Comparison of ENCODE assay signal across 20 mouse cellular contexts in the genomic region with DNA sequence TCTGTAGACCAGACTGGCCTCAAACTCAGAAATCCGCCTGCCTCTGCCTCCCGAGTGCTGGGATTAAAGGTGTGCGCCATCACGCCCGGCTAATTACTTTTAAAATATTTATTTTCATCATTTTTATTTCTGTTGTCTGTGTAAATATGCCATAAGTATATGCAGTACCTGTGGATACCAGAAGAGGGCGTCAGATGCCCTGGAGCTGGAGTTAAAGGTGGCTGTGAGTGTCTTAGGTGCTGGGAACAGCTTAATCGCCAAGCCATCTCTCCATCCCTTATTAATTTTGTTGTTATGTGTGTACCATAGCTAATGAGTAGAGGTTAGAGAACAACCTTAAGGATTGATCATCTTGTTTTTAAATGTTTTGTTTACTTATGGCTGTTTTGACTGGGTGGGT. TPM values are rescaled to one million over a fixed set of nuclear protein-coding genes. Genes with fewer than 3 reads are reported as not detected.
DNase-seq lines count a peak whose midpoint lies in the region; ATAC-seq and TF ChIP-seq lines count a peak whose summit lies in the region.
"Had no signal": no experiment of that assay in that cellular context is flagged by ENCODE, and none has a peak within 500 bp of the region (broad histone marks: within the 10 kb centered on the region; RNA-seq: fewer than 3 reads in every experiment).

No protein-coding gene starts in this region.

- H3K9ac ChIP-seq in heart, postnatal 0 days (replicated peaks; ENCODE audit: low read depth, low read length) = no peak overlapping the region
- H3K9ac ChIP-seq in liver, adult 2 months (ENCODE audit: low read depth, low read length) = no peak overlapping the region
- no peak overlapping the region for H3K9ac ChIP-seq in liver, embryonic 11.5 days (ENCODE audit: low read depth, low read length)
- no peak overlapping the region for H3K9ac ChIP-seq in forebrain, embryonic 13.5 days
- H3K9ac ChIP-seq: embryonic facial prominence, embryonic 15.5 days; heart, embryonic 13.5 days; midbrain, embryonic 13.5 days had no signal

- no peaks in the 10 kb centered on the region for H3K27me3 ChIP-seq in heart, postnatal 0 days (ENCODE audit: control insufficient read depth, insufficient read depth, low read length)
- no peaks in the 10 kb centered on the region for H3K27me3 ChIP-seq in liver, adult 2 months (ENCODE audit: control insufficient read depth, insufficient read depth, low read length)
- no peaks in the 10 kb centered on the region for H3K27me3 ChIP-seq in liver, embryonic 11.5 days (replicated peaks; ENCODE audit: control insufficient read depth, insufficient read depth, low read length)
- peaks cover 36% of the 10 kb centered on the region for H3K27me3 ChIP-seq in E14TG2a.4 (ENCODE audit: insufficient read depth, low read length)
- H3K27me3 ChIP-seq in forebrain, embryonic 13.5 days = no peaks in the 10 kb centered on the region
- H3K27me3 ChIP-seq: embryonic facial prominence, embryonic 15.5 days; midbrain, embryonic 13.5 days had no signal

- no peak overlapping the region for H3K4me3 ChIP-seq in heart, postnatal 0 days (ENCODE audit: low read depth, low read length)
- no peak overlapping the region for H3K4me3 ChIP-seq in liver, adult 2 months (ENCODE audit: insufficient read depth, low read depth, low read length)
- H3K4me3 ChIP-seq in liver, embryonic 11.5 days (ENCODE audit: low read depth, low read length) = no peak overlapping the region
- H3K4me3 ChIP-seq in E14TG2a.4 (replicated peaks; ENCODE audit: low read length) = no peak overlapping the region
- H3K4me3 ChIP-seq in forebrain, embryonic 13.5 days = no peak overlapping the region
- H3K4me3 ChIP-seq: embryonic facial prominence, embryonic 15.5 days; heart, embryonic 13.5 days; midbrain, embryonic 13.5 days; myocyte had no signal

- ATAC-seq in heart, postnatal 0 days (ENCODE audit: insufficient read depth, low read depth) = no peak
- no peak for ATAC-seq in liver, embryonic 11.5 days (replicated peaks; ENCODE audit: low FRiP score)
- no peak for ATAC-seq in forebrain, embryonic 13.5 days
- ATAC-seq: midbrain, embryonic 13.5 days had no signal

- no peak for TF ChIP-seq POLR2A in liver, adult 2 months (IDR thresholded peaks at IDR 0.05; ENCODE audit: extremely low read depth, insufficient read depth, low read length)

- no peak for DNase-seq in heart, postnatal 0 days (ENCODE audit: low spot score)
- no peak for DNase-seq in heart, postnatal 25 days (ENCODE audit: low spot score)
- no peak for DNase-seq in liver, adult 2 months (ENCODE audit: extremely low read depth, low read depth, low spot score)
- DNase-seq in liver, embryonic 11.5 days (ENCODE audit: low spot score) = no peak
- DNase-seq in R1 (ENCODE audit: low read depth, low spot score) = peak; percentile 51
- no peak for DNase-seq in ovary, postnatal 36 days (ENCODE audit: low spot score)
- DNase-seq: adrenal gland, postnatal 14 days; B cell, adult 2 months; cerebellum, adult 18-20 months; cerebellum, postnatal 25 days; heart, adult 11 months; kidney, adult 9 months; right cerebral cortex, postnatal 25 days; thymus, postnatal 25 days had no signal

- 85% methylated on average over 7 of the region's 7 CpGs for WGBS in heart, postnatal 0 days
- WGBS in liver, adult 2 months = 93% methylated on average over 7 of the region's 7 CpGs
- WGBS in liver, embryonic 11.5 days = 75% methylated on average over 7 of the region's 7 CpGs
- WGBS in forebrain, embryonic 13.5 days = 91% methylated on average over 7 of the region's 7 CpGs

- intact Hi-C loops in heart, postnatal 25 days (cut with DNase I) = no loop called here

- TF ChIP-seq CTCF in heart, postnatal 0 days (IDR thresholded peaks at IDR 0.05; ENCODE audit: low read depth) = peak; percentile 16; the same call in 1 of the 2 replicates
- TF ChIP-seq CTCF in liver, adult 2 months (IDR thresholded peaks at IDR 0.05; ENCODE audit: low read depth, low read length) = peak; percentile 36; the same call in 1 of the 2 replicates
- TF ChIP-seq CTCF in E14TG2a.4 (conservative IDR thresholded peaks at IDR 0.05; ENCODE audit: low read length) = peak; percentile 30; the same call in 1 of the 2 replicates

- 0 out of 2 replicates have a peak, but pooled peaks cover 4% of the 10 kb centered on the region for H3K9me3 ChIP-seq in heart, postnatal 0 days (replicated peaks; ENCODE audit: control insufficient read depth, low read length)
- H3K9me3 ChIP-seq in liver, embryonic 11.5 days (ENCODE audit: control insufficient read depth, low read length) = no peaks in the 10 kb centered on the region
- H3K9me3 ChIP-seq in E14TG2a.4 (ENCODE audit: low read length) = no peaks in the 10 kb centered on the region
- H3K9me3 ChIP-seq in forebrain, embryonic 13.5 days (replicated peaks) = 0 out of 2 replicates have a peak, but pooled peaks cover 4% of the 10 kb centered on the region
- H3K9me3 ChIP-seq: embryonic facial prominence, embryonic 15.5 days; midbrain, embryonic 13.5 days had no signal

- no peaks in the 10 kb centered on the region for H3K4me1 ChIP-seq in heart, postnatal 0 days (ENCODE audit: control insufficient read depth, insufficient read depth)
- H3K4me1 ChIP-seq in liver, adult 2 months (ENCODE audit: control insufficient read depth, insufficient read depth, low read length) = peaks cover 14% of the 10 kb centered on the region
- no peaks in the 10 kb centered on the region for H3K4me1 ChIP-seq in liver, embryonic 11.5 days (replicated peaks; ENCODE audit: control insufficient read depth, insufficient read depth, low read length)
- peaks cover 51% of the 10 kb centered on the region for H3K4me1 ChIP-seq in E14TG2a.4 (replicated peaks; ENCODE audit: low read depth, low read length)
- H3K4me1 ChIP-seq in forebrain, embryonic 13.5 days = 0 out of 2 replicates have a peak, but pooled peaks cover 4% of the 10 kb centered on the region

- TF ChIP-seq EP300 in heart, postnatal 0 days (IDR thresholded peaks at IDR 0.05; ENCODE audit: low read depth) = no peak

- no peak overlapping the region for H3K4me2 ChIP-seq in heart, postnatal 0 days (ENCODE audit: low read depth, low read length)
- no peak overlapping the region for H3K4me2 ChIP-seq in liver, embryonic 11.5 days
- no peak overlapping the region for H3K4me2 ChIP-seq in forebrain, embryonic 13.5 days
- H3K4me2 ChIP-seq: embryonic facial prominence, embryonic 15.5 days; heart, embryonic 13.5 days; midbrain, embryonic 13.5 days had no signal

- no peak overlapping the region for H3K27ac ChIP-seq in heart, postnatal 0 days (ENCODE audit: low read depth)
- no peak overlapping the region for H3K27ac ChIP-seq in liver, adult 2 months (replicated peaks; ENCODE audit: insufficient read depth, low read depth, low read length)
- no peak overlapping the region for H3K27ac ChIP-seq in liver, embryonic 11.5 days (ENCODE audit: low read depth, low read length)
- no peak overlapping the region for H3K27ac ChIP-seq in forebrain, embryonic 13.5 days
- H3K27ac ChIP-seq: embryonic facial prominence, embryonic 15.5 days; heart, embryonic 13.5 days; midbrain, embryonic 13.5 days had no signal

- H3K36me3 ChIP-seq in heart, postnatal 0 days (replicated peaks; ENCODE audit: control insufficient read depth, insufficient read depth, low read length) = no peaks in the 10 kb centered on the region
- no peaks in the 10 kb centered on the region for H3K36me3 ChIP-seq in liver, adult 2 months (ENCODE audit: control insufficient read depth, insufficient read depth, low read length)
- H3K36me3 ChIP-seq in liver, embryonic 11.5 days (ENCODE audit: control insufficient read depth, insufficient read depth, low read length) = no peaks in the 10 kb centered on the region
- H3K36me3 ChIP-seq in E14TG2a.4 (ENCODE audit: insufficient read depth, low read length) = no peaks in the 10 kb centered on the region
- H3K36me3 ChIP-seq in forebrain, embryonic 13.5 days (ENCODE audit: poor library complexity, severe bottlenecking) = no peaks in the 10 kb centered on the region
- H3K36me3 ChIP-seq: embryonic facial prominence, embryonic 15.5 days; heart, embryonic 13.5 days; midbrain, embryonic 13.5 days had no signal

- no peaks in the 10 kb centered on the region for H3K79me2 ChIP-seq in liver, adult 2 months (ENCODE audit: control insufficient read depth, insufficient read depth, low read length)

RNA-seq across cellular contexts. Expression of a gene that starts 39.3 kb away (rescaled TPM):
- total RNA-seq in heart, postnatal 0 days (2014; rRNA removed; ENCODE audit: low replicate concordance) = 881 and 949 TPM in 2 replicates
- polyA plus RNA-seq in heart, postnatal 0 days (2015; fragmentation: Nextera tagmentation; extraction: Ambion mirVana) = 229 and 242 TPM in 2 replicates
- total RNA-seq in heart, postnatal 25 days (2021) = 100 to 1,000 TPM; 230 to 252 TPM
- 474 and 504 TPM in 2 replicates for total RNA-seq in liver, adult 2 months (2014; rRNA removed)
- 162 and 170 TPM in 2 replicates for polyA plus RNA-seq in liver, adult 2 months (2012; rRNA removed)
- polyA plus RNA-seq in liver, embryonic 11.5 days (2014; fragmentation: Nextera tagmentation; extraction: Ambion mirVana) = 567 and 611 TPM in 2 replicates
- polyA plus RNA-seq in forebrain, embryonic 13.5 days (2015; fragmentation: Nextera tagmentation; extraction: Ambion mirVana) = 383 and 388 TPM in 2 replicates

RNA-seq across cellular contexts. Expression of a gene that starts 50.8 kb away (rescaled TPM):
- total RNA-seq in heart, postnatal 0 days (2014; rRNA removed; ENCODE audit: low replicate concordance) = 238 and 259 TPM in 2 replicates
- polyA plus RNA-seq in heart, postnatal 0 days (2015; fragmentation: Nextera tagmentation; extraction: Ambion mirVana) = 169 and 188 TPM in 2 replicates
- total RNA-seq in heart, postnatal 25 days (2021) = 10 to 100 TPM; 46.9 to 70.1 TPM
- 33.2 and 47.4 TPM in 2 replicates for total RNA-seq in liver, adult 2 months (2014; rRNA removed)
- 181 and 274 TPM in 2 replicates for polyA plus RNA-seq in liver, adult 2 months (2012; rRNA removed)
- 191 and 200 TPM in 2 replicates for polyA plus RNA-seq in liver, embryonic 11.5 days (2014; fragmentation: Nextera tagmentation; extraction: Ambion mirVana)
- 90.9 and 119 TPM in 2 replicates for polyA plus RNA-seq in forebrain, embryonic 13.5 days (2015; fragmentation: Nextera tagmentation; extraction: Ambion mirVana)
